Mouse (Mus musculus): Measurements from ENCODE around the gene Hal. TPM values are rescaled to one million over a fixed set of nuclear protein-coding genes. Genes with fewer than 3 reads are reported as not detected.

The Hal gene
- polyA plus RNA-seq (2015; fragmentation: Nextera tagmentation; extraction: Ambion mirVana) = 0.14 and 0.50 TPM in 2 replicates

GRCm38 (mm10) chr10:93488066-93488827, at the start of gene Hal:
Gene Hal, plus strand, starts transcription at chr10:93488768.
- Histone ChIP-seq H3K36me3 (ENCODE audit: control insufficient read depth, insufficient read depth, low read length) (peaks cover 5% of the 10 kb centered on the region; the same call in 1 of the 2 replicates), H3K4me2 (ENCODE audit: low read depth, low read length) (no peak within 1 kb of the TSS), H3K9ac (ENCODE audit: low read length) (no peak within 1 kb of the TSS), H3K9me3 (ENCODE audit: control insufficient read depth, low read length) (no peaks in the 10 kb centered on the region), H3K27me3 (ENCODE audit: control insufficient read depth, insufficient read depth, low read depth, low read length) (no peaks in the 10 kb centered on the region), H3K27ac (ENCODE audit: low read length) (no peak within 1 kb of the TSS), H3K4me3 (ENCODE audit: low read length) (no peak within 1 kb of the TSS), H3K4me1 (replicated peaks; ENCODE audit: control insufficient read depth, insufficient read depth, low read length) (no peaks in the 10 kb centered on the region)
- no peak for ATAC-seq (ENCODE audit: low read depth)
- 66% methylated on average over 17 of the region's 17 CpGs for WGBS

- Histone ChIP-seq H3K36me3 (ENCODE audit: control insufficient read depth, insufficient read depth, low read length) (no peaks in the 10 kb centered on the region), H3K27me3 (ENCODE audit: control insufficient read depth, insufficient read depth, low read depth, low read length) (no peaks in the 10 kb centered on the region), H3K4me2 (ENCODE audit: low read depth, low read length) (no peak overlapping the region), H3K9me3 (ENCODE audit: control insufficient read depth, low read length) (no peaks in the 10 kb centered on the region), H3K4me3 (ENCODE audit: low read length) (no peak overlapping the region), H3K4me1 (replicated peaks; ENCODE audit: control insufficient read depth, insufficient read depth, low read length) (peaks cover 14% of the 10 kb centered on the region), H3K27ac (ENCODE audit: low read length) (no peak overlapping the region), H3K9ac (ENCODE audit: low read length) (no peak overlapping the region)
- ATAC-seq (ENCODE audit: low read depth) = peak; percentile 67; the same call in 1 of the 2 replicates
- WGBS = 57% methylated on average over 6 of the region's 6 CpGs
These were observed 47.1 kb upstream of the Hal start for GRCm38 (mm10) chr10:93441501-93441900.

DNA sequence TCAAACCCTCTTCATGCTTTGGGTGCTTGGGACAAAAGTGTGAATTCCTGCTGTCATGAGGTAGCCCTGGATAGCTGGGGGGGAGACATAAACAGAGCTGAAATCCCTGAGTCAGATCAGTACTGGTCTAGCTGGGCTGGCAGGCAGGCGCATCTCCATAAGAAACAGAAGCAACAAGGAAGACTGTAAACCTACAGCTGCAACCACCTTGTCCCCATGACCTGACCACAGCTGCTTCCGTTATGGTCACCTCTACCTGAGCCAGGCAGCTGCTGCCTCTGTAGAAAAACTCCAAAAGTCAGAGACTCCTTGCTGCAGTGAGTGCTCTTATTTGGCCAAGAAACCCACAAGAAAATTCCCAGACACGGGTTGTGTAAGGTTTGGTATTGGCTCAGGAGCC, 46.4 kb upstream of the Hal start:
- Histone ChIP-seq H3K9ac (ENCODE audit: low read length) (no peak overlapping the region), H3K9me3 (ENCODE audit: control insufficient read depth, low read length) (no peaks in the 10 kb centered on the region), H3K4me2 (ENCODE audit: low read depth, low read length) (no peak overlapping the region), H3K4me3 (ENCODE audit: low read length) (no peak overlapping the region), H3K36me3 (ENCODE audit: control insufficient read depth, insufficient read depth, low read length) (no peaks in the 10 kb centered on the region), H3K27me3 (ENCODE audit: control insufficient read depth, insufficient read depth, low read depth, low read length) (no peaks in the 10 kb centered on the region), H3K27ac (ENCODE audit: low read length) (no peak overlapping the region), H3K4me1 (replicated peaks; ENCODE audit: control insufficient read depth, insufficient read depth, low read length) (peaks cover 9% of the 10 kb centered on the region)
- peak; percentile 29; the same call in 1 of the 2 replicates for ATAC-seq (ENCODE audit: low read depth)
- 80% methylated on average over 3 of the region's 3 CpGs for WGBS

DNA sequence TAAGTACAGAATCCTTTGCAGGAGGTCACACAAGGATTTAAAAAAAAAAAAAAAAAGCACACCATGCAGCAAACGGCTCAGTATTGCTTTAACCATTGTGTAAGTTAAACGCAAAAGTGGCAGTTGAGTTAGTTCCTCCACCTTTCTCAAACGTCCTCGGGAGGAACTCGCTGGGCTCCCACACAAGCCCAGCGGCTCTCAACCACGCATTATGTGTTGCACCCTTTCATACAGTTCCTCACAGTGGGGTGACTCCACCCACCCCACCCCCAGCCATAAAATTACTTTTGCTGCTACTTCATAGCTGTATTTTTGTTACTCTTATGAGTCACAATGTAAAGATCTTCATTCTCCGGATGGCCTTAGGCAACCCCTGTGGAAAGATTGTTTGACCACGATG, 44.2 kb upstream of the Hal start:
- Histone ChIP-seq H3K9ac (ENCODE audit: low read length) (no peak overlapping the region), H3K4me3 (ENCODE audit: low read length) (no peak overlapping the region), H3K36me3 (ENCODE audit: control insufficient read depth, insufficient read depth, low read length) (no peaks in the 10 kb centered on the region), H3K4me2 (ENCODE audit: low read depth, low read length) (no peak overlapping the region), H3K27me3 (ENCODE audit: control insufficient read depth, insufficient read depth, low read depth, low read length) (no peaks in the 10 kb centered on the region), H3K4me1 (replicated peaks; ENCODE audit: control insufficient read depth, insufficient read depth, low read length) (peaks cover 8% of the 10 kb centered on the region), H3K9me3 (ENCODE audit: control insufficient read depth, low read length) (no peaks in the 10 kb centered on the region), H3K27ac (ENCODE audit: low read length) (no peak overlapping the region)
- ATAC-seq (ENCODE audit: low read depth) = no peak
- WGBS = 63% methylated on average over 9 of the region's 9 CpGs

GRCm38 (mm10) chr10:93447398-93447797, 41.2 kb upstream of the Hal start:
- Histone ChIP-seq H3K4me1 (replicated peaks; ENCODE audit: control insufficient read depth, insufficient read depth, low read length) (peaks cover 9% of the 10 kb centered on the region), H3K9ac (ENCODE audit: low read length) (no peak overlapping the region), H3K9me3 (ENCODE audit: control insufficient read depth, low read length) (no peaks in the 10 kb centered on the region), H3K4me2 (ENCODE audit: low read depth, low read length) (no peak overlapping the region), H3K27ac (ENCODE audit: low read length) (no peak overlapping the region), H3K36me3 (ENCODE audit: control insufficient read depth, insufficient read depth, low read length) (no peaks in the 10 kb centered on the region), H3K27me3 (ENCODE audit: control insufficient read depth, insufficient read depth, low read depth, low read length) (no peaks in the 10 kb centered on the region), H3K4me3 (ENCODE audit: low read length) (no peak overlapping the region)
- WGBS = 21% methylated on average over 10 of the region's 10 CpGs
- ATAC-seq (ENCODE audit: low read depth) = peak; percentile 43; the same call in 1 of the 2 replicates

DNA sequence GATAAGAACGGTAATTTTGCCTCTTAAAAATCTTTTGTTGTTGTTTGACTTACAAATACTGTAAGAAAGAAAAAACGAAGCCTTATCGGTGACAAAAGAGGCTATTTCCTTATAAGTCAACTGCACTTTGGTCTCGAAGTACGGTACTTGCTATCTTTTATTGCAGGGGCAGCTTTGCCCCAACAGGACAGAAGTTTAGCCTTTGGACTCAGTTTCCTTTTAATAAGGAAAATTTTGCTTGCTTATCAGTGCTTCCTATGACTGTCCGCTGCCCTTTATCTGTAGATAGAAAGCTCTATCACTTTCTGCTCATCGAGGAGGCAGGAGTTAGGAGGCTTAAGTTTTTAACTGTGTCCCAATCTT, 33.9 kb upstream of the Hal start:
- no peaks in the 10 kb centered on the region for H3K27me3 ChIP-seq (ENCODE audit: control insufficient read depth, insufficient read depth, low read depth, low read length)
- peak overlapping the region; percentile 96 for H3K4me2 ChIP-seq (ENCODE audit: low read depth, low read length)
- H3K9me3 ChIP-seq (ENCODE audit: control insufficient read depth, low read length) = no peaks in the 10 kb centered on the region
- no peaks in the 10 kb centered on the region for H3K36me3 ChIP-seq (ENCODE audit: control insufficient read depth, insufficient read depth, low read length)
- peak overlapping the region; percentile 96 for H3K4me3 ChIP-seq (ENCODE audit: low read length)
- H3K4me1 ChIP-seq (replicated peaks; ENCODE audit: control insufficient read depth, insufficient read depth, low read length) = peaks cover 15% of the 10 kb centered on the region
- peak overlapping the region; percentile 58 for H3K9ac ChIP-seq (ENCODE audit: low read length)
- 11% methylated on average over 7 of the region's 7 CpGs for WGBS
- no peak for ATAC-seq (ENCODE audit: low read depth)
- no peak overlapping the region for H3K27ac ChIP-seq (ENCODE audit: low read length)

- WGBS = 83% methylated on average over 11 of the region's 11 CpGs
- no peak for ATAC-seq (ENCODE audit: low read depth)
These were observed 28.5 kb upstream of the Hal start for GRCm38 (mm10) chr10:93460106-93460505.

DNA sequence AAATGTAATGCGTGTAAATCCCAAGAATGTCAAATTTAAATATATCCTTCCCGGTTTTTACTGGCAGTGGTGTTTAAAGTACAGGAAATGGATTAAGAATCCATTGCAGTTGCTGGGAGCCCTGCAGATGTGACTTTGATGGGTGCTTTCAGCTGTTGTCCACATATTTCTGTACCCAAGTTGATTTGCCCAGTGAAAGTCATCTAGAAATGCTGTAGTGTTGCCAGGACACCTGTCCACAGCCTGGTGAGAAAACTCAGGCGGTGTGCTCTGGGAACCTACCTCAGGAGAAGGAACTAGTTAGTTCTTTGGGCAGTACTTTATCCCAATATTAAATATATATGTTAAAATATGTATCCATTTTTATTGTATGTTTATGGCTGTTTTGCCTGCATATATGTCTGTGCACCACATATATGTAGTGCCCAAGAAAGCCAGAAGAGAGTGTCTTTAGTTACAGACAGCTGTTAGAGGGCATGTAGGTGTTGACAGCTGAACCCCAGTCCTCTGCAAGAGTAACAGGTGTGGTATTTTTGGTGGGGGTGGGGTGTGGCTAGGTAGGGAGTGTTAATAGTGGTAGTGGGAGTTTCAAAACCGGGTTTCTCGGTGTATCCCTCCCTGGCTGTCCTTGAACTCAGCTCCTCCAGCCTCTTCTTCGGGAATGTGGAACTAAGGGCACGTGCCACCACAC, 25.7 kb upstream of the Hal start:
- H3K4me1 ChIP-seq (replicated peaks; ENCODE audit: control insufficient read depth, insufficient read depth, low read length) = no peaks in the 10 kb centered on the region
- no peaks in the 10 kb centered on the region for H3K27me3 ChIP-seq (ENCODE audit: control insufficient read depth, insufficient read depth, low read depth, low read length)
- H3K27ac ChIP-seq (ENCODE audit: low read length) = no peak overlapping the region
- WGBS = 79% methylated on average over 7 of the region's 7 CpGs
- H3K9ac ChIP-seq (ENCODE audit: low read length) = no peak overlapping the region
- no peaks in the 10 kb centered on the region for H3K9me3 ChIP-seq (ENCODE audit: control insufficient read depth, low read length)
- H3K4me3 ChIP-seq (ENCODE audit: low read length) = no peak overlapping the region
- peaks cover 27% of the 10 kb centered on the region for H3K36me3 ChIP-seq (ENCODE audit: control insufficient read depth, insufficient read depth, low read length)
- H3K4me2 ChIP-seq (ENCODE audit: low read depth, low read length) = no peak overlapping the region
- no peak for ATAC-seq (ENCODE audit: low read depth)

More at GRCm38 (mm10) chr10:93460106-93460505, 28.5 kb upstream of the Hal start:
- Histone ChIP-seq H3K4me2 (ENCODE audit: low read depth, low read length) (no peak overlapping the region), H3K27me3 (ENCODE audit: control insufficient read depth, insufficient read depth, low read depth, low read length) (no peaks in the 10 kb centered on the region), H3K9ac (ENCODE audit: low read length) (no peak overlapping the region), H3K36me3 (ENCODE audit: control insufficient read depth, insufficient read depth, low read length) (peaks cover 11% of the 10 kb centered on the region), H3K9me3 (ENCODE audit: control insufficient read depth, low read length) (no peaks in the 10 kb centered on the region), H3K27ac (ENCODE audit: low read length) (no peak overlapping the region), H3K4me3 (ENCODE audit: low read length) (no peak overlapping the region), H3K4me1 (replicated peaks; ENCODE audit: control insufficient read depth, insufficient read depth, low read length) (peaks cover 4% of the 10 kb centered on the region)

GRCm38 (mm10) chr10:93463611-93464010, 25.0 kb upstream of the Hal start:
- Histone ChIP-seq H3K9ac (ENCODE audit: low read length) (no peak overlapping the region), H3K4me1 (replicated peaks; ENCODE audit: control insufficient read depth, insufficient read depth, low read length) (no peaks in the 10 kb centered on the region), H3K4me2 (ENCODE audit: low read depth, low read length) (no peak overlapping the region), H3K36me3 (ENCODE audit: control insufficient read depth, insufficient read depth, low read length) (peaks cover 31% of the 10 kb centered on the region), H3K27ac (ENCODE audit: low read length) (no peak overlapping the region), H3K27me3 (ENCODE audit: control insufficient read depth, insufficient read depth, low read depth, low read length) (no peaks in the 10 kb centered on the region), H3K9me3 (ENCODE audit: control insufficient read depth, low read length) (no peaks in the 10 kb centered on the region), H3K4me3 (ENCODE audit: low read length) (no peak overlapping the region)
- WGBS = 90% methylated on average over 13 of the region's 13 CpGs
- ATAC-seq (ENCODE audit: low read depth) = no peak
